Mouse (Mus musculus): ENCODE measurements around the gene Alg9. TPM values are rescaled to one million over a fixed set of nuclear protein-coding genes. Genes with fewer than 3 reads are reported as not detected.

The Alg9 gene
- polyA plus RNA-seq, 1 experiment from 2014 or later: 43.7 TPM

DNA sequence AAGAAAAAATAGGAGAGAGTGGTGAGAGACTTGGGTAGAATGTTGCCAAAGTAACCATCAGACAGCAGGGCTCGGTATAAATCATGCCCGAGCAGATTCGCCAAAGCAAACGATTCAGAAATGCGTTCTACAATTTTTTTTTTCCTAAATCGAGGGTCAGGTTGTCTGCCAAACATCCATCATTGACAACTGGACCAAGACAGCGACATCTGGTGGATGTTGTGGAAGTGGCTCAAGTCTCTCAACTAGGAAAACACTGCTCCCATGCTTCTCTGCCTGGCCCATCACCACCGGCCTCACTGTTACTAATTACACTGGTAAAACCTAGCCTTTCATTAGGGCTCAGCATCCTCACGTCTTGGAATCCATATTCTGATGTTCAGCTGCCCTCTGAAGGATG lies 39.8 kb upstream of the Alg9 start:
- Histone ChIP-seq H3K27me3 (ENCODE audit: insufficient read depth, low read length) (no peaks in the 10 kb centered on the region), H3K9ac (no peak overlapping the region), H3K4me3 (ENCODE audit: low read depth, low read length) (no peak overlapping the region), H3K27ac (ENCODE audit: low read depth) (no peak overlapping the region), H3K4me1 (ENCODE audit: insufficient read depth) (no peaks in the 10 kb centered on the region; the same call in 1 of the 2 replicates), H3K36me3 (ENCODE audit: insufficient read depth) (no peaks in the 10 kb centered on the region), H3K9me3 (ENCODE audit: low read depth, low read length) (no peaks in the 10 kb centered on the region), H3K4me2 (no peak overlapping the region)
- peak; percentile 86 for TF ChIP-seq CTCF (IDR thresholded peaks at IDR 0.05; ENCODE audit: low read depth)
- no peak for ATAC-seq (ENCODE audit: insufficient read depth)
- WGBS: 4% methylated on average over 9 of the region's 9 CpGs
- DNase-seq: peak; percentile 78

- DNase-seq (peak; percentile 97), ATAC-seq (ENCODE audit: insufficient read depth) (peak; percentile 98)
- TF ChIP-seq CTCF (IDR thresholded peaks at IDR 0.05; ENCODE audit: low read depth): no peak
- H3K36me3 ChIP-seq (ENCODE audit: insufficient read depth): no peaks in the 10 kb centered on the region
- H3K4me3 ChIP-seq (ENCODE audit: low read depth, low read length): peak within 1 kb of the TSS; percentile 30
- peak within 1 kb of the TSS; percentile 64 for H3K4me2 ChIP-seq
- peak within 1 kb of the TSS; percentile 21; the same call in 1 of the 2 replicates for H3K9ac ChIP-seq
- H3K27me3 ChIP-seq (ENCODE audit: insufficient read depth, low read length): no peaks in the 10 kb centered on the region
- H3K27ac ChIP-seq (ENCODE audit: low read depth): 0 out of 2 replicates have a peak within 1 kb of the TSS, but pooled peaks have one; percentile 9
- no peaks in the 10 kb centered on the region for H3K9me3 ChIP-seq (ENCODE audit: low read depth, low read length)
- 11% methylated on average over 36 of the region's 36 CpGs for WGBS
- no peaks in the 10 kb centered on the region; the same call in 1 of the 2 replicates for H3K4me1 ChIP-seq (ENCODE audit: insufficient read depth)
Observed at GRCm38 (mm10) chr9:50738914-50739870, 35.6 kb upstream of the Alg9 start, which contains the start of gene Dixdc1. TSS of gene Dixdc1 (minus strand) at chr9:50739517.

GRCm38 (mm10) chr9:50740867-50741784 lies 33.7 kb upstream of the Alg9 start:
- TF ChIP-seq CTCF (IDR thresholded peaks at IDR 0.05; ENCODE audit: low read depth): no peak

DNA sequence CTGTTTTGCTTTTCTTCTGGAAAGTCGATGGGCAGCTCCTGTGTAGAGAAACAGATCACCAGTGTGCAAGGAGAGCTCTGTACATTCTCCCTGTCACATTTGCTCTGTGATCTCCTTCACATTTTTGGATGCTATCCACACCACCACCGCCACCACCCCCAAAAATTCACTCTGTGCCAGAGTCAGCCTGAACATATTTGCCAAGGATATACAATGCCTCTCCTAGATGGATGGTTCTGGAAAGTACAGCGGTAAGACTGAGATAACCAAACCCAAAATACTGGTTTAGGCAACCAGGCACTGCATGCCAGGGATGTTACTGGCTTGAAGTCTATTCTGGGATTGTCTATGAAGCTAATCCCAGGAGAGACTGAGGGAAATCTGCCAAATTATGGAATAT lies 32.6 kb upstream of the Alg9 start:
- no peak for TF ChIP-seq CTCF (IDR thresholded peaks at IDR 0.05; ENCODE audit: low read depth)
- no peaks in the 10 kb centered on the region for H3K27me3 ChIP-seq (ENCODE audit: insufficient read depth, low read length)
- DNase-seq (no peak), ATAC-seq (ENCODE audit: insufficient read depth) (no peak)
- H3K9ac ChIP-seq: no peak overlapping the region
- H3K36me3 ChIP-seq (ENCODE audit: insufficient read depth): no peaks in the 10 kb centered on the region
- H3K27ac ChIP-seq (ENCODE audit: low read depth): no peak overlapping the region
- peaks cover 6% of the 10 kb centered on the region; the same call in 1 of the 2 replicates for H3K4me1 ChIP-seq (ENCODE audit: insufficient read depth)
- no peak overlapping the region for H3K4me2 ChIP-seq
- 75% methylated on average over 3 of the region's 3 CpGs for WGBS
- no peaks in the 10 kb centered on the region for H3K9me3 ChIP-seq (ENCODE audit: low read depth, low read length)
- no peak overlapping the region for H3K4me3 ChIP-seq (ENCODE audit: low read depth, low read length)

More at GRCm38 (mm10) chr9:50740867-50741784, 33.7 kb upstream of the Alg9 start:
- WGBS: 83% methylated on average over 14 of the region's 14 CpGs
- Histone ChIP-seq H3K27me3 (ENCODE audit: insufficient read depth, low read length) (no peaks in the 10 kb centered on the region), H3K4me3 (ENCODE audit: low read depth, low read length) (no peak overlapping the region), H3K4me2 (no peak overlapping the region), H3K36me3 (ENCODE audit: insufficient read depth) (no peaks in the 10 kb centered on the region), H3K4me1 (ENCODE audit: insufficient read depth) (peaks cover 5% of the 10 kb centered on the region; the same call in 1 of the 2 replicates), H3K27ac (ENCODE audit: low read depth) (no peak overlapping the region), H3K9ac (no peak overlapping the region), H3K9me3 (ENCODE audit: low read depth, low read length) (no peaks in the 10 kb centered on the region)
- DNase-seq (no peak), ATAC-seq (ENCODE audit: insufficient read depth) (no peak)

GRCm38 (mm10) chr9:50742744-50743143 lies 32.1 kb upstream of the Alg9 start:
- H3K4me3 ChIP-seq (ENCODE audit: low read depth, low read length): no peak overlapping the region
- no peaks in the 10 kb centered on the region for H3K36me3 ChIP-seq (ENCODE audit: insufficient read depth)
- DNase-seq (no peak), ATAC-seq (ENCODE audit: insufficient read depth) (no peak)
- H3K9me3 ChIP-seq (ENCODE audit: low read depth, low read length): no peaks in the 10 kb centered on the region
- H3K27ac ChIP-seq (ENCODE audit: low read depth): no peak overlapping the region
- H3K4me2 ChIP-seq: no peak overlapping the region
- TF ChIP-seq CTCF (IDR thresholded peaks at IDR 0.05; ENCODE audit: low read depth): no peak
- H3K9ac ChIP-seq: no peak overlapping the region
- no peaks in the 10 kb centered on the region for H3K27me3 ChIP-seq (ENCODE audit: insufficient read depth, low read length)
- 71% methylated on average over 2 of the region's 2 CpGs for WGBS
- H3K4me1 ChIP-seq (ENCODE audit: insufficient read depth): peaks cover 6% of the 10 kb centered on the region; the same call in 1 of the 2 replicates

GRCm38 (mm10) chr9:50745806-50746205 lies 29.0 kb upstream of the Alg9 start:
- Histone ChIP-seq H3K27me3 (ENCODE audit: insufficient read depth, low read length) (no peaks in the 10 kb centered on the region), H3K27ac (ENCODE audit: low read depth) (peak overlapping the region; percentile 89), H3K9ac (peak overlapping the region; percentile 59), H3K4me2 (peak overlapping the region; percentile 66), H3K4me1 (ENCODE audit: insufficient read depth) (0 out of 2 replicates have a peak, but pooled peaks cover 6% of the 10 kb centered on the region), H3K4me3 (ENCODE audit: low read depth, low read length) (peak overlapping the region; percentile 45), H3K9me3 (ENCODE audit: low read depth, low read length) (no peaks in the 10 kb centered on the region), H3K36me3 (ENCODE audit: insufficient read depth) (no peaks in the 10 kb centered on the region)
- peak; percentile 72 for ATAC-seq (ENCODE audit: insufficient read depth)
- 16% methylated on average over 7 of the region's 7 CpGs for WGBS
- peak; percentile 66 for DNase-seq
- no peak for TF ChIP-seq CTCF (IDR thresholded peaks at IDR 0.05; ENCODE audit: low read depth)
